Mouse (Mus musculus): ENCODE measurements at regions not wholly inside any gene's neighbourhood (a gene's known extent, or its start where the extent isn't known, plus 50 kb on each side); places are given as distances from the start of the nearest gene placed in this dataset.

GRCm38 (mm10) chr14:106550150-106550549, 444.2 kb downstream of the Trim52 start:
- in situ Hi-C loops (cut with MboI; ENCODE audit: low pct_unique_long_range_greater_than_20kb in 1 of 2, low sequenced_read_pairs in 2 of 2, unreplicated experiment in 1 of 2): no loop called here

DNA sequence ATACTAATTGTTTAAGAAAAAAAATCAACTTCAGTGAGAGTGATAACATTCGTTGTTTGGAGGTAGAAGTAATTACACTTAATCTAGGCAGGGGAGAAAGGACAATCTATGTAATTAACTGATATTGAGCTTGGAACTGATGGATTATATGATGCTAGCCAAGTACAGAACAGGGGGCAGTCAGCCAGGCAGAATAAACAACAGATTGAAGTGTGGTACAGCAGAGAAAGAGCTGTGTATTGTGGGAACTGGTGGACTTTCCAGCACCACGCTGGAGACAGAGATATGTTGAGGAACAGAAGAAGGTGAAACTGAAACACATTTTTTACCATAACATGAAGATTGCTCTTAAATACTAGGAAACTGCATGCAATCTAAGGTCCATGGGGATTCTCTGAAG, 473.3 kb downstream of the Trim52 start:
- in situ Hi-C loops (cut with MboI; ENCODE audit: low pct_unique_long_range_greater_than_20kb in 1 of 2, low sequenced_read_pairs in 2 of 2, unreplicated experiment in 1 of 2): no loop called here

GRCm38 (mm10) chr14:106581886-106582285, 475.9 kb downstream of the Trim52 start:
- in situ Hi-C loops (cut with MboI; ENCODE audit: low pct_unique_long_range_greater_than_20kb in 1 of 2, low sequenced_read_pairs in 2 of 2, unreplicated experiment in 1 of 2): no loop called here

DNA sequence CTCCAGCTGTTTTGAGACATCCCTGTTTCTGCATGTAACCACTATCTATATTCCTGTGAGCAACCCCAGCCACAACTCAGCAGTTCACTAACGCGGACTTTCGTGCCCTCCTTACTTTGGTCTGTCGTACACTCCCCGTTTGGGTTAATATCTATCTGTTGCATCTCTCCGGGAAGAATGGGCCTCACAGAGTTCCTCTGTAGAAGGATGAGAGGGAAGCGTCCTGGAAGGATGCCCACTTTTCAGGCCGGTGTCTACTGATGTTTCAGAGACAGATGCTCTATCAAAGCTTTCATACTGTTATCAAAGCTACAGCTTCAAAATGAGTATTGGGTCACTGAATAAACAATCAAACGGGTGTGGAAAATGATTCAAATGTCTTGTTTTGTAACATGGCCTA, 487.4 kb downstream of the Trim52 start:
- in situ Hi-C loops (cut with MboI; ENCODE audit: low pct_unique_long_range_greater_than_20kb in 1 of 2, low sequenced_read_pairs in 2 of 2, unreplicated experiment in 1 of 2): no loop called here

DNA sequence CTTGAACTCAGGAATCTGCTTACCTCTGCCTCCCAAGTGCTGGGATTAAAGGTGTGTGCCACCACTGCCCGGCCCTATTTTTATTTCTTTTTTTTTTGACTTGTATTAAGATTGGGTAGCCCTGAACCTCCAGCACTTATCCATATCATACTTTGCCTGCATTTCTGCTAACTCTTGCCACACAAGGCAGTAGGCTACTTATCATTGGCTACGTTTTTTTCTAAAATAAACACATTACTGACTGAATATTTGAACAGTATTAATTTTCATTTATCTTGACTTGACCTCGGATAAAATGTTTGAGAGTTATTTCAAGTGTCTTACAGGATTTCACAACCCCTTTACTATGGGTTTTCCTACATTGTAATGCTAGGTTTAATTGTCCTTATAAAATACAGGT, 488.0 kb downstream of the Trim52 start:
- in situ Hi-C loops (cut with MboI; ENCODE audit: low pct_unique_long_range_greater_than_20kb in 1 of 2, low sequenced_read_pairs in 2 of 2, unreplicated experiment in 1 of 2): no loop called here

DNA sequence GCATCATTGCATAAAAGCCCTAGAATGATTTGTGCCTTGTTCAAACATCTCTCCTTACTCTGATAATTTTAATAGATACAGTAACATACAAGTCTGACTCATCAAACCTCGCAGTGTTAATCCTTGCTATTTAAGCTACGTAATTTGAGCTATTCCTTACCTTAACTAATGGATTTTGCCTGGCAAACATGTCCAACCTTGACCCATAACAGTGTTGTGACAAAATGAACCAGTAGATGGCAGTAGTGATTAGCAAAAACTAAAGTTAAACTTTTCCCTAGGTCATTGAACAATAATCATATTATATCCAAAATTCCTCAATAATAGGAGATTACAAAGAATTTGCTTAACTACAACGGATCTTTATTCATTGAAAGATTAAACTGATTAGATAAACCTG, 501.0 kb downstream of the Trim52 start:
- in situ Hi-C loops (cut with MboI; ENCODE audit: low pct_unique_long_range_greater_than_20kb in 1 of 2, low sequenced_read_pairs in 2 of 2, unreplicated experiment in 1 of 2): no loop called here

DNA sequence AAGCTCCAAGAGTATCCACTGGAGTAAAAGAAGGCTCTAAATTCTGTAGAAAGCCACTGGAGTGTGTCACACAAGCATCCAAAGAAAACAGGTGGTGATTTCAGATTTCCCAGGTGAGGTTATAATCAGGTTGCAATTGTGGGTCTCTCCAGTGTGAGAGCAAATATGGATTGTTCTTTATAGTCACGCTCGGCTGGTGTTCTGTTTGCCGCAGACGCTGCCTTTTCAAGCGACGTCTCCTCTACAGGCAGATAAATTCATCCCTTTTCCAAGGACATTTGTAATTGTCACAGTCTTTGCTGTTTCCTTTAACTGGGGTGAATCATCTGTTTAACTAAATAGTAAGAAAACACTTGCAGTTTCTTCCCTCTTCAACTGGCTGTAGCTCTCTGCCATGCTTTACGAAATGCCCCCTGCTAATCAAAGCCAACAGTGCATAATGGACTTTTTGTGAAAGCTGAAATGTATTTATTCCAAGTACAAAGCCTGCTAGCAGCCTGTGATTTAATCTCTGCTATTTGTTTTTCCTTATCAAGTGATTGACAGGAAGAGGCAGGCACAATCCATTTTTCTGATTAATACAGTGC, 502.4 kb downstream of the Trim52 start:
- in situ Hi-C loops (cut with MboI; ENCODE audit: low pct_unique_long_range_greater_than_20kb in 1 of 2, low sequenced_read_pairs in 2 of 2, unreplicated experiment in 1 of 2): no loop called here
